In genomic region chr9:84114254-84114653, GRCm38 (mm10) we compare ENCODE assay signal across 10 mouse cellular contexts.
DNase-seq lines count a peak whose midpoint lies in the region; ATAC-seq and TF ChIP-seq lines count a peak whose summit lies in the region.
"Had no signal": no experiment of that assay in that cellular context is flagged by ENCODE, and none has a peak within 500 bp of the region (broad histone marks: within the 10 kb centered on the region; RNA-seq: fewer than 3 reads in every experiment).

No protein-coding gene starts in this region.

- H3K4me2 ChIP-seq in heart, embryonic 13.5 days, result peak overlapping the region; percentile 51
- H3K4me2 ChIP-seq in midbrain, embryonic 12.5 days (replicated peaks), result 0 out of 2 replicates have a peak overlapping the region, but pooled peaks have one; percentile 7
- H3K4me2 ChIP-seq in midbrain, embryonic 13.5 days (replicated peaks), result no peak overlapping the region
- peak overlapping the region; percentile 10; the same call in 1 of the 2 replicates for H3K4me2 ChIP-seq in intestine, postnatal 0 days (replicated peaks; ENCODE audit: low read depth)
- H3K4me2 ChIP-seq in stomach, embryonic 16.5 days (ENCODE audit: low read depth, low read length), result peak overlapping the region; percentile 50

- no peaks in the 10 kb centered on the region for H3K27me3 ChIP-seq in heart, embryonic 13.5 days (replicated peaks)
- no peaks in the 10 kb centered on the region for H3K27me3 ChIP-seq in heart, embryonic 10.5 days (ENCODE audit: insufficient read depth, poor library complexity, severe bottlenecking)
- H3K27me3 ChIP-seq in midbrain, embryonic 12.5 days, result no peaks in the 10 kb centered on the region
- 0 out of 2 replicates have a peak, but pooled peaks cover 3% of the 10 kb centered on the region for H3K27me3 ChIP-seq in midbrain, embryonic 13.5 days
- no peaks in the 10 kb centered on the region for H3K27me3 ChIP-seq in intestine, postnatal 0 days (replicated peaks; ENCODE audit: control insufficient read depth, insufficient read depth, low read length)
- no peaks in the 10 kb centered on the region for H3K27me3 ChIP-seq in stomach, embryonic 16.5 days (ENCODE audit: control insufficient read depth, insufficient read depth, low read length)

- no peak overlapping the region for H3K27ac ChIP-seq in heart, embryonic 13.5 days (replicated peaks)
- no peak overlapping the region for H3K27ac ChIP-seq in heart, embryonic 10.5 days
- H3K27ac ChIP-seq in midbrain, embryonic 12.5 days (replicated peaks), result no peak overlapping the region; the same call in 1 of the 2 replicates
- H3K27ac ChIP-seq in midbrain, embryonic 13.5 days, result no peak overlapping the region
- no peak overlapping the region for H3K27ac ChIP-seq in intestine, postnatal 0 days (ENCODE audit: low read depth, low read length)
- H3K27ac ChIP-seq in stomach, embryonic 16.5 days (ENCODE audit: low read length), result no peak overlapping the region

- 60% methylated on average over 13 of the region's 13 CpGs for WGBS in heart, embryonic 13.5 days
- 70% methylated on average over 13 of the region's 13 CpGs for WGBS in heart, embryonic 10.5 days
- 77% methylated on average over 13 of the region's 13 CpGs for WGBS in midbrain, embryonic 12.5 days
- WGBS in midbrain, embryonic 13.5 days, result 68% methylated on average over 13 of the region's 13 CpGs
- WGBS in intestine, postnatal 0 days, result 67% methylated on average over 13 of the region's 13 CpGs
- WGBS in stomach, embryonic 16.5 days, result 42% methylated on average over 13 of the region's 13 CpGs

- H3K4me1 ChIP-seq in heart, embryonic 13.5 days, result peaks cover 36% of the 10 kb centered on the region
- H3K4me1 ChIP-seq in heart, embryonic 10.5 days, result peaks cover 22% of the 10 kb centered on the region
- H3K4me1 ChIP-seq in midbrain, embryonic 12.5 days, result peaks cover 21% of the 10 kb centered on the region
- H3K4me1 ChIP-seq in midbrain, embryonic 13.5 days (replicated peaks), result peaks cover 27% of the 10 kb centered on the region
- H3K4me1 ChIP-seq in intestine, postnatal 0 days (replicated peaks; ENCODE audit: control insufficient read depth, insufficient read depth, low read length), result no peaks in the 10 kb centered on the region
- 0 out of 2 replicates have a peak, but pooled peaks cover 10% of the 10 kb centered on the region for H3K4me1 ChIP-seq in stomach, embryonic 16.5 days (ENCODE audit: control insufficient read depth, insufficient read depth, low read length)

- H3K9ac ChIP-seq in heart, embryonic 13.5 days, result no peak overlapping the region
- no peak overlapping the region for H3K9ac ChIP-seq in midbrain, embryonic 12.5 days (replicated peaks)
- no peak overlapping the region for H3K9ac ChIP-seq in midbrain, embryonic 13.5 days (replicated peaks)
- H3K9ac ChIP-seq in intestine, postnatal 0 days (ENCODE audit: low read depth, low read length), result no peak overlapping the region
- H3K9ac ChIP-seq in stomach, embryonic 16.5 days (ENCODE audit: low read length), result peak overlapping the region; percentile 49; the same call in 1 of the 2 replicates

- H3K4me3 ChIP-seq in heart, embryonic 13.5 days, result peak overlapping the region; percentile 10; the same call in 1 of the 2 replicates
- no peak overlapping the region for H3K4me3 ChIP-seq in heart, embryonic 10.5 days
- no peak overlapping the region for H3K4me3 ChIP-seq in midbrain, embryonic 12.5 days
- no peak overlapping the region for H3K4me3 ChIP-seq in midbrain, embryonic 13.5 days (replicated peaks)
- H3K4me3 ChIP-seq in intestine, postnatal 0 days (ENCODE audit: low read depth, low read length), result no peak overlapping the region
- peak overlapping the region; percentile 40 for H3K4me3 ChIP-seq in stomach, embryonic 16.5 days (replicated peaks; ENCODE audit: low read length)

- ATAC-seq in heart, embryonic 13.5 days (ENCODE audit: extremely low read depth, insufficient number of reproducible peaks, low FRiP score, low TSS enrichment), result no peak
- ATAC-seq in midbrain, embryonic 12.5 days (ENCODE audit: low FRiP score, low read depth), result no peak
- ATAC-seq in midbrain, embryonic 13.5 days, result no peak
- ATAC-seq in intestine, postnatal 0 days, result no peak
- ATAC-seq in stomach, embryonic 16.5 days (ENCODE audit: insufficient read depth, low FRiP score), result no peak

- no peak for DNase-seq in heart, embryonic 10.5 days (ENCODE audit: low spot score)
- DNase-seq in cerebellum, adult 8-10 months, result no peak
- DNase-seq in cerebellum, adult 11-12 months, result no peak
- DNase-seq: lung, postnatal 36 days; thymus, adult 2 months had no signal

- no peaks in the 10 kb centered on the region for H3K36me3 ChIP-seq in heart, embryonic 13.5 days
- H3K36me3 ChIP-seq in heart, embryonic 10.5 days, result no peaks in the 10 kb centered on the region
- H3K36me3 ChIP-seq in midbrain, embryonic 12.5 days, result no peaks in the 10 kb centered on the region
- no peaks in the 10 kb centered on the region for H3K36me3 ChIP-seq in midbrain, embryonic 13.5 days
- H3K36me3 ChIP-seq in intestine, postnatal 0 days (ENCODE audit: control insufficient read depth, insufficient read depth), result no peaks in the 10 kb centered on the region
- no peaks in the 10 kb centered on the region for H3K36me3 ChIP-seq in stomach, embryonic 16.5 days (ENCODE audit: control insufficient read depth, insufficient read depth, low read length)

- H3K9me3 ChIP-seq in heart, embryonic 13.5 days, result no peaks in the 10 kb centered on the region
- H3K9me3 ChIP-seq in heart, embryonic 10.5 days, result no peaks in the 10 kb centered on the region
- H3K9me3 ChIP-seq in midbrain, embryonic 12.5 days, result no peaks in the 10 kb centered on the region
- no peaks in the 10 kb centered on the region for H3K9me3 ChIP-seq in midbrain, embryonic 13.5 days
- H3K9me3 ChIP-seq in intestine, postnatal 0 days (ENCODE audit: control insufficient read depth), result no peaks in the 10 kb centered on the region
- H3K9me3 ChIP-seq in stomach, embryonic 16.5 days (replicated peaks; ENCODE audit: control insufficient read depth, low read length), result no peaks in the 10 kb centered on the region

- no peak for TF ChIP-seq CTCF in intestine, postnatal 0 days (IDR thresholded peaks at IDR 0.05; ENCODE audit: low read depth)

Comparison
In these comparisons a context has a peak if more than half of its experiments do, and no peak if none do; other contexts are left out.
1. H3K4me3 ChIP-seq: peak in heart, embryonic 13.5 days (single experiment) and stomach, embryonic 16.5 days (single experiment); none in heart, embryonic 10.5 days (single experiment), midbrain, embryonic 12.5 days (single experiment), midbrain, embryonic 13.5 days (single experiment) and intestine, postnatal 0 days (single experiment).